12 mouse cellular contexts compared by ENCODE assay signal in the genomic region with DNA sequence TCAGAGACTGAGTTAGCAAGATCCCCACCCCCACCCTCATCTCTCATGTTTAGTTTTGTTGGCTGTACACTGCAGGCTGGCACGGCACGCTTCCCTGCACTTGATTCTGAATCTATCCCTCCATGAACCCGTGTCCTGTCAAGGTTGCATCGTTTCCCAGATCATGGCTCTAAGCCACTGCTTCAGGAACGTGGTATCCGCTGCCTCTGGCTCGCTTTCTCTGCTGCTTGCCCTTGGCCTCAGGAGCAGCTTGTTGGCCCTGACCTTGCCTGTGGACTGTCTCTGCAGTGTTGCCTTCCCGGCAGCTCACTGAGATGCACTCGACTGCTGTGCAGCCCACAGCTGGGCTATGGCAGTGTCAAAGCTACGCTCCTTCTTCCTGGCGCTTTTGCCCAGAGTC.
DNase-seq lines count a peak whose midpoint lies in the region; ATAC-seq and TF ChIP-seq lines count a peak whose summit lies in the region.
"Had no signal": no experiment of that assay in that cellular context is flagged by ENCODE, and none has a peak within 500 bp of the region (broad histone marks: within the 10 kb centered on the region; RNA-seq: fewer than 3 reads in every experiment).

No protein-coding gene starts in this region.

- H3K4me1 ChIP-seq in heart, embryonic 11.5 days (ENCODE audit: control insufficient read depth, insufficient read depth, low read length) = peaks cover 33% of the 10 kb centered on the region
- H3K4me1 ChIP-seq in thymus, adult 2 months (replicated peaks; ENCODE audit: control insufficient read depth, insufficient read depth, low read length) = peaks cover 27% of the 10 kb centered on the region
- peaks cover 22% of the 10 kb centered on the region for H3K4me1 ChIP-seq in intestine, embryonic 16.5 days (ENCODE audit: control insufficient read depth, insufficient read depth, low read length)
- H3K4me1 ChIP-seq: midbrain, embryonic 12.5 days had no signal

- DNase-seq in cerebellum, postnatal 14 days = peak; percentile 52 to 61
- DNase-seq in cerebellum, adult 18-20 months = no peak
- peak; percentile 76 for DNase-seq in adrenal gland, postnatal 10 days
- DNase-seq in kidney, adult 9 months = peak; percentile 54
- DNase-seq in thymus, adult 2 months = no peak
- DNase-seq in yolk sac, embryonic 10.5 days (ENCODE audit: low spot score) = no peak
- DNase-seq: thymus, postnatal 36 days had no signal

- ATAC-seq in heart, embryonic 11.5 days (replicated peaks; ENCODE audit: insufficient number of reproducible peaks, low FRiP score, low TSS enrichment) = 0 out of 2 replicates have a peak, but pooled peaks have one; percentile 41
- ATAC-seq in intestine, embryonic 16.5 days = no peak

- no peak overlapping the region for H3K4me2 ChIP-seq in heart, embryonic 11.5 days
- no peak overlapping the region for H3K4me2 ChIP-seq in intestine, embryonic 16.5 days (ENCODE audit: low read depth, low read length)
- H3K4me2 ChIP-seq: limb, embryonic 12.5 days; lung, embryonic 15.5 days; midbrain, embryonic 12.5 days had no signal

- H3K27ac ChIP-seq in heart, embryonic 11.5 days (ENCODE audit: low read depth, low read length) = no peak overlapping the region
- no peak overlapping the region for H3K27ac ChIP-seq in thymus, adult 2 months (ENCODE audit: control insufficient read depth, insufficient read depth, low read length)
- H3K27ac ChIP-seq in intestine, embryonic 16.5 days (ENCODE audit: low read length) = no peak overlapping the region
- H3K27ac ChIP-seq: limb, embryonic 12.5 days; lung, embryonic 15.5 days; midbrain, embryonic 12.5 days had no signal

- no peak overlapping the region for H3K4me3 ChIP-seq in heart, embryonic 11.5 days (ENCODE audit: low read depth, low read length)
- H3K4me3 ChIP-seq in thymus, adult 2 months (ENCODE audit: control insufficient read depth, insufficient read depth, low read length) = no peak overlapping the region
- H3K4me3 ChIP-seq in intestine, embryonic 16.5 days (ENCODE audit: low read length) = no peak overlapping the region
- H3K4me3 ChIP-seq: limb, embryonic 12.5 days; lung, embryonic 15.5 days; midbrain, embryonic 12.5 days had no signal

- H3K36me3 ChIP-seq in heart, embryonic 11.5 days (ENCODE audit: control insufficient read depth, insufficient read depth, low read length) = no peaks in the 10 kb centered on the region
- H3K36me3 ChIP-seq in thymus, adult 2 months (ENCODE audit: control insufficient read depth, insufficient read depth, low read length) = no peaks in the 10 kb centered on the region
- no peaks in the 10 kb centered on the region for H3K36me3 ChIP-seq in intestine, embryonic 16.5 days (ENCODE audit: control insufficient read depth, insufficient read depth, low read length)
- H3K36me3 ChIP-seq: lung, embryonic 15.5 days had no signal

- 61% methylated on average over 11 of the region's 11 CpGs for WGBS in heart, embryonic 11.5 days (ENCODE audit: insufficient replicate concordance)
- WGBS in thymus, adult 2 months = 83% methylated on average over 11 of the region's 11 CpGs
- 75% methylated on average over 11 of the region's 11 CpGs for WGBS in intestine, embryonic 16.5 days

- no peak overlapping the region for H3K9ac ChIP-seq in heart, embryonic 11.5 days (ENCODE audit: low read depth, low read length)
- H3K9ac ChIP-seq in intestine, embryonic 16.5 days (ENCODE audit: low read depth, low read length) = no peak overlapping the region
- H3K9ac ChIP-seq: limb, embryonic 12.5 days; lung, embryonic 15.5 days; midbrain, embryonic 12.5 days had no signal

- no peak for TF ChIP-seq POLR2A in thymus, adult 2 months (IDR thresholded peaks at IDR 0.05; ENCODE audit: control insufficient read depth, extremely low read depth, insufficient read depth, low read length, poor library complexity)

- H3K9me3 ChIP-seq in heart, embryonic 11.5 days (replicated peaks; ENCODE audit: control insufficient read depth, low read length) = no peaks in the 10 kb centered on the region
- no peaks in the 10 kb centered on the region for H3K9me3 ChIP-seq in intestine, embryonic 16.5 days (ENCODE audit: control insufficient read depth, low read length)
- H3K9me3 ChIP-seq: limb, embryonic 12.5 days; lung, embryonic 15.5 days; midbrain, embryonic 12.5 days had no signal

- no peaks in the 10 kb centered on the region for H3K27me3 ChIP-seq in heart, embryonic 11.5 days (ENCODE audit: control insufficient read depth, insufficient read depth, low read length)
- no peaks in the 10 kb centered on the region for H3K27me3 ChIP-seq in thymus, adult 2 months (ENCODE audit: control insufficient read depth, insufficient read depth, low read length)
- no peaks in the 10 kb centered on the region for H3K27me3 ChIP-seq in intestine, embryonic 16.5 days (replicated peaks; ENCODE audit: control insufficient read depth, insufficient read depth, low read length)
- H3K27me3 ChIP-seq: limb, embryonic 12.5 days; lung, embryonic 15.5 days; midbrain, embryonic 12.5 days had no signal

- TF ChIP-seq CTCF in thymus, adult 2 months (IDR thresholded peaks at IDR 0.05; ENCODE audit: borderline replicate concordance, control insufficient read depth, extremely low read depth, insufficient read depth, low read length, poor library complexity) = no peak

Comparison
In these comparisons a context has a peak if more than half of its experiments do, and no peak if none do; other contexts are left out.
1. DNase-seq: peak in cerebellum, postnatal 14 days (2 of 2), adrenal gland, postnatal 10 days (single experiment) and kidney, adult 9 months (single experiment); none in cerebellum, adult 18-20 months (0 of 2), thymus, adult 2 months (single experiment) and yolk sac, embryonic 10.5 days (single experiment).